Mouse (Mus musculus) thymus, postnatal 25 days (tissue): Measurements from ENCODE around the gene Sema3f.

Source experiments
- DNase-seq: peaks from one replicate; pipeline ENCODE4 v3.0.0; 2022

The Sema3f gene

DNA sequence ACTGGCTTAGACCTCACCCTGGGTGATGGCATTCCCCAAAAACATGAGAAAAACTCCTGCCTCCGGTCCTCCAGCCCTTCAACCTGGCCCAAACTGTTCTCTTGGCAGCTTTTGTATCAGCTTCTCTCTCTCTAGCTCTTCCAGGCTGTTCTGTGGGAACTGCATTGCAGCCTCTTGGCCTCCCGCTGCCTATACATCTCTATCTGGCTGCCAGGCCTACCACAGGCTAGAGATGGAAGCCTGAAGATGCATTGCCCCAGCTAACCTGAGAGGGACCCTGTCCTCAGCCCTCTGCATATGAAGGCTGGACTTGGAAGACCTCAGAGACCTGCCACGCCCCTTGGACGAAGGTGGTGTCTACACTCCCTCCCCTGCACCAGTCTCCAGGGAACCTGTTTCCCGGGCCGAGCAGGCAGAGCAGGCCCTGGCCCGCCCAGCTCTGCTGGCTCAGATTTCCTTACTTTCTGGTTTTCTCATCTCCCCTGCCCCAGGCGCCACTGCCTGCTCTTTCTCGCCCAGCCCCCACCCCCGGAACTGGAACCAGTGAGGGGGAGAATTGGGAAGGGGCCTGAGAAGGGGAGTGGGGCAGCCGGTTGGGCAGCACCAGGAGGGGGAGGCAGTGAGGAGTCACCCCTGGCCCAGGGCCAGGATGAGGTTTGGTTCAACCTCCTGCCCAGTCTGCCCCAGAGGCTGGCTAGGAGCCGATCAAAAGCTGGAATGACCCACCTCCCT is 4.1 kb upstream of the Sema3f start:
- DNase-seq: no peak

DNA sequence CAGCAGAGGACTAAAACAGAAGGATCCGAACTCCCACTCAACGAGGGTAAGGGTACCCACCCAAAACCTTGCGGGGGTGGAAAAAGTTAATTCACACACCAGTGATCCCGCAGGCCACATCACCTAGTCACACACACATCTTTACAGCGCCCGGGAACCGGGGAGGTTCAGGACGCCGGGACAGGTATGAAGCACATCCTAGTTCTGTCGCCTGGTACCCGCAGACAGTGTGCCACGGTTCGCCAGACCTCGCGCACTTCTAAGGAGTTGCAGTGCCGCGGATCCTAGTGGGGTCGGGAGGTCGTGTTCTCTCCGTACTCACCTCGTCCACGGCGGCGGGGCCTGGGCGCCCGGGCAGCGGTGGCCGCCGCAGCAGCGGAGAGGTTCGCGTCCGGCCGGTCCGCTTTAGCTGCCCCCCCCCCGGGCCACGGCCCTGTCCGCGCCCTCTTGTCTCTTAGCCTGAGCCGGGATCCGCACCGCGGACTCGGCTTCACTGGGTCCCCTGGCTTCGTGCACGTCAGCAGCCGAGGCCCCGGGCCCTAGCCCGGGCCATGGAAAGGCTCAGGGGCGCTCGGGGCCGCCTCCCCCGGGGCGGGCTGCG is 1.1 kb downstream of the Sema3f start:
- peak; percentile 24 for DNase-seq

DNA sequence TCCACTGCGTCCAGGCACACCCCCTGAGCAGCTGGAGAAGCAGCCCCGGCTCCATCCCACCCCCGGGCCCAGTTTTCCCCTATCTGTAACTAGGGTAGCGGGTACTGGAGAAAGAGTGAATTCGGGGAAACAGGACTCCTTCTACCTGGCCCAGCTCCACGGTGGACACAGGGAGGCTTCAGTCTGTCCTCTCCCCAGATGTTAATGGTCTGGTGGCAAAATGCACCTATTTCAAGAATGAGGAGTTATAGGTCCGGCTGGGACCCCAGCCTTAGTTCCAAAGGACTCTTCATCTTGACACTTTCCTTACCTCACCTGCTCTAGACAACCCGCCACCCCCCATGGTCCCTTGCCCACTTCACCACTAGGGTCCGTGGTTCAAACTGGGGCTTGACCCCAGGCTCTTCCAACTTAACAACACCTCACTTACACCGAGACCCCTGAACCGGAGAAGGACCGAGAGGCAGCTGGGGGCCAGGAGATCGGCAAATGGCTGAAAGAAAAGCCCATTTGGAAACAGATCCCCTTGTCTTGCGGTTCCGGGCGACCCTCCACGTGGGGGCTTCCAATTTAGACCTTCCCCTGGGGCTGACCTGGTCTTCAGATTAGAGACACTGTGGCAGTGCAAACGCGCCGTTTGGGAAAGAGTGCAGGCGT is 1.7 kb downstream of the Sema3f start:
- DNase-seq: no peak

DNA sequence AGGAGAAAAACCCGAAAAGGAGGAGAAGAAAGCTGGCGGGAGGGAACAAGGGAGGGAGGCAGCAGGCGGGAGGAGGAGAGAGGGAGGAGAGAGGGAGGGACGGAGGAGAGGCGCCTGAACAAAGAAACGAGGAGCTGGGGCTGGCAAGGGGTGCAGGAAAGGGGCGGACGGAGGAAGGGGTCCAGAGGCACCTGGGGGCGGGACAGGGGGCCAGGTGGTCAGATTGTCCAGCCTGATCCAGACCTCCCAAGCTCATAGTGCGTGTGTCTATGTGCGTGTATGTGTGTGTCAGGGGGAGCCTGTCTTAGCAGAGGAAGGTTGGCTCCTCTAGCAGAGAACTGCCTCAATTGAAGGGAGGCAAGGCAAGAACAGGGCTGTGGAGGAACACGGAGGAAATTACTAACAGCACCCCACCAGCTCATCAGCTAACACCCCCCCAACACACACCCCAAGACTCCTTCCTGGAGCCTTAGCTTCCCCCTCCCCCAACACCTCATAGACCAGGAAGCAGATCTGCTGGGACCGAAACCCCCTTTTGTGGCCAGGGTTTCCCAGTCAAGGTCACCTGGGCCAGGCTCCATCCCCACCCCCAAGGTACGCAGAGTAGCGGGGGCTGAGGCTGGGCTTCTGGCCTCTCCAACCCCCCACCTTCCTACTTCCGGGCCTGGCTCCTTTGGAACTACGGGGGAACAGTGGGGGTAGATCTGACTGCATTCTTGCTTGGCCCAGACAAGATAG is 2.4 kb downstream of the Sema3f start:
- DNase-seq: no peak

DNA sequence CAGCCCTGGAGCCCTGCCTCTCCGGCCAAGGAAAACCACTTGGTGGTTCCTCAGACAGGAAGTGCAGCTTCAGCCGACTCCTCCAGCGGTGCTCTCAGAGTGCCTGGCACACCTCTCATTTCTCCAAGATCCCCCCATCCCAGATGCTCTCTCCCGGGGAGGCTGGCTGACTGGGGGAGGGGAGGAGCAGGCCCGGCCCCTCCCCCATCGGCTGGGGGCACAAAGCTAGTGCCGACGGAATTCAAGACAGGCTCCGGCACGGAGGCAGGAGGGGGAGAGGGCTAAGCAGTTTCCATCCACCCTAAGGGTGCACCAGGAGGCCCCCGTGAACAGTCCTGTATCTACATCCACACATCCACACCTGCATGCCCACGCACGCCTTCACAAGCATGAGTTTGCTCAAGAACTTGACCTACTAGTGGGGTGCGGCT is 3.5 kb downstream of the Sema3f start:
- no peak for DNase-seq

DNA sequence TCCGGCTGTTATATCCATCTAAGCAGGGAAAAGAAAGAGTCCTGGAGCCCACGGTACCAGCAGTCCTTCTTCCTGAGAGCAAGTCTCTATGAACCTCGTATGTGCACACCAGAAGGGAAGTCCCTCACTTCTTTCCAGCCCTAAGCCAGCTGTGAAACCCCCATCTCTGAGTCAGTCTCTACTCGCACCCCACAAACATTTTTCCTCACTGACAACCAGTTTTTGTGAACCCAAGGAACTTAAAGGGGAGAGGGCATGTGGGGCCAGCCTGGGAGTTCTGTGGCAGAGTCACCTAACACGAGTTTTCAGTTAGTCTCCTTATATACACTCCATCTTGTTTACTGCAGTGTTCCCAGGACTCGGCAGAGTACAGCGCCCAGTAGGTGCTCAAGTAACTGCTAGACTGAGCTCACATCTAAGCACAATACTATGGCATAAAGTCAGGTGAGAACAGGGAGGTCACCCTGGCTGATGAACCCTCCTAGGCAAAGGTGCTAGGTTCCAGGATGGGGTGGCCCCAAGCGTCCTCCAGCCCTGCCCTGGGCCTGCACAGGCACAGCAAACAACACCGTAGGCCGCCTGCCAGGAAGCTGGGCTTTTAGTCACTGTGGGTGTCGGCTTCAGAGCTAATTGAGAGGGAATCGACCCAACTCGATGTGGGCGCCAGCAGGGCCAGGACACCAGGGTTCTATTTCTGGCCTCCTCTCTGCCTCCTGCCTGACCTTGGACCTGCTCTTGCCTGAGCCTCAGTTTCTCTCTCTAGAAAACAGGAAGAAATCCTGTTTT is 6.7 kb downstream of the Sema3f start:
- no peak for DNase-seq

DNA sequence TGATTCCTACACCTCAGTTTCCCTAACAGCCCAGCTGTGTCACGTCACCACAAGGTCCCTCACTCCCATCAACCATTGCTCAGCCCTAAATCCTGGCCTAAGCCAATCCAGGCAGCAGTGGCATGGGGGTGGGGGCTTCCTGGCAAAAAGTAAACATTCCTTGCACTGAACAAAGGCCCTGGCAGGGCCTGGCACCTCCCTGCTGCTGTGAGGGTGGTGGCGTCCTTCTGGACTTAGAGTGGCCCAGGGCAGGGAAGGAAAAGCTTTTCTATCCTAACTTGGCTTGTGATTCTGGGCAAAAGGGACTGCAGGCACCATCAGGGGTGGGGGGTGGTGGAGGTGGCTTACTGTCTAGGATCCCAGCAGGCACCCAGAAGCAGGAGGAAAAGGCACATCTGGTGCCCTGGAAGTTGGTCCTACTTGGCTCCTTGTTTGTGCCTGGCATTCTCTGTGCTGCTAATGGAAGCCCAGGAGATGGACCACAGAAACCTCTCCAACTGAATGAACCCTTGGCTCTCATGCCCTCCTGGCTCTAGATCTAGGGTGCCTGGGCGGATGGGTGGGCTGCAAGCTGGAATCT is 7.6 kb downstream of the Sema3f start:
- DNase-seq: no peak

DNA sequence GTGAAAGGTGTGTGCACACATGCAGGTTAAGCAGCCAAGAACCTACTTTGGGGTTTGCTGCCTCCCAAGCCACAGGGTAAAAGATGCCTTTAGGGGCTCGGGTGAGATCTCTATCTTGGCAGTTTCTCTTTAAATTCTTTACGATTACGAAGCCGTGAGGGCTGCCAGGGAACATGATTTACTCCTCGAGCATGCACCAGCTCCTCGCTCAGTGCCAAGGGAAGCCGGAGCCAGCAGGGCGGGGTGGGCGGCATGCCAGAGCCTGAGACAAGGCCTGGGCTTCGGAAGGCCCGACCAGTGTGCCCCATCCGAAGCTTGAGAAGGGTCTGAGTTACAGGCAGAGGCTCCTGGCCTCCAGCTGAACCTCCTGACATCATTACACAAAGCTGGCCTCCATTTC is 8.7 kb downstream of the Sema3f start:
- no peak for DNase-seq

DNA sequence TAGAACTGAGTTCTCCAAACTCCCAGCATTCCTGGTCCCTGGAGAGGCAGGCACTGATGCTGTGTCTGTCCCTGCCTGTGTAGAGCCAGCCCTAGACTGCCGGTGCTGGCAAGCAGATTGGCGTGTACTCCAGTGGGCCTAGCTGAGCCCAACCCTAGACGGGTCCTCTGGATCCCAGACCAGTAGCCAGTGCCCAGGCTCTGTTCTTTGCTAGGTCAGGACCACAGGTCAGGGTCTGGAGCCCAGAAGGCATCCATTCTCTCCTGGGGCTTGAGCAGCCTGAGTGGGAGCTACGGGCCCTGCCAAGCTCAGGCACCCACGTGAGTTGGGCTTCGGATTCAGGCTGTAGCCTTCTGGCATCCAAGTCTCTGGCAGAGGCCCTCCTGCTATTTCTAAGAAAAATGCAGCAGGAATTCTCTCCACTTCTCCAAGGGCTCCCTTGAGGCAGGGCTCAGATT is 10.1 kb downstream of the Sema3f start:
- no peak for DNase-seq

DNA sequence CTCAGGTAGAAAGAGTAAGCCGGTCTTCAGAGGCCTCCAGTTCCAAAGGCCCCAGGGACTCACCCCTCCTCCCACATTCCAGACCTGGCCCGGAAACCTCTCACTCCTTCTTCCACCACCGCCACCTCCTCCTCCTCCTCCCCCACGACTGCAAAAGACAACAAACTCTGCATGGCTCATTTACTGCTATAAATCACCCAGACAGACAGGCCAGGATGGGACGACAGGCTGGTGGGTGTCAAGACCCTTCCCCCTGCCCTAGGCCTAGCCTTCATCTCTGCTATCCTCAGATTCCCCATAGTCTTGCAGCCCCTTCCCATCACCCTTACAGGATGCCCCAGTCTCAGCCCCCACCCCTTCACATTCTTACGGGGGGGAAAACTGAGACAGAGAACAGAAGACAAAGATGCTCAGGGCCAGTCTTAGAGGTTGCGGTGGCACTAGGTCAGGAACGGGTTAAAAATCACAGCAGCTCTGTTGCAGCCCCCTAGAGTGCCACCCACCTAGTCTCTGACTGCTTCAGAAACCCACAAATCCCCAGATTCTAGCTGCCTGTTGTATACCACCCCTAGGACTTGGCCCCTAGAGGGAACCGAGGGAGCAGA is 10.8 kb downstream of the Sema3f start:
- no peak for DNase-seq

DNA sequence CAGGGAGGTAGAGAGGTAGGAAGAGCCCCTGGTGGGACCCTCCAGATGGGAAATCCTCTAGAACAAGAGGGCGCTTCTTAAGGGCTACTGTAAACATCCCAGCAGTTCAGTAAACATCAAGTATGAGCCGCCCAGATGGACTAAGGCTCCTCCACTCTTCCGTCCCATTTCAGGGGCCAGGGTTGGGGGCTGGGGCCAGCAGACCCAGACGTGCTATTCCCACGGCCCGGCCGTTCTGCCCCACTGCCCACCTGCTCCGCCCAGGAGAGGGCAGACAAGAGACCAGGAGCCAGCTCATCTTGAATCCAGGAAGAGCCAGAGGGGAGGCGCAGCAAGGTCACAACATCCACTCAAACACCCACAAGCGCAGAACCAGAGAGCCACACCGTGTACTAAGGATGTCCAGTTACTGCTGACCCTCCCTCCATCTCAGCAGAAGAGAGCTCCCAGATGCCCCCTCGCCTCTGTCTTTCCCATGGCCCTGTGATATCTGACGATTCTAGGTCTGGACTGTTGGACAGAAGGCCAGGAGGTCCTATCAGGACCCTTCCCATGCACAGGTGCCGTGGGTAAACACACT is 11.6 kb downstream of the Sema3f start:
- DNase-seq: no peak

DNA sequence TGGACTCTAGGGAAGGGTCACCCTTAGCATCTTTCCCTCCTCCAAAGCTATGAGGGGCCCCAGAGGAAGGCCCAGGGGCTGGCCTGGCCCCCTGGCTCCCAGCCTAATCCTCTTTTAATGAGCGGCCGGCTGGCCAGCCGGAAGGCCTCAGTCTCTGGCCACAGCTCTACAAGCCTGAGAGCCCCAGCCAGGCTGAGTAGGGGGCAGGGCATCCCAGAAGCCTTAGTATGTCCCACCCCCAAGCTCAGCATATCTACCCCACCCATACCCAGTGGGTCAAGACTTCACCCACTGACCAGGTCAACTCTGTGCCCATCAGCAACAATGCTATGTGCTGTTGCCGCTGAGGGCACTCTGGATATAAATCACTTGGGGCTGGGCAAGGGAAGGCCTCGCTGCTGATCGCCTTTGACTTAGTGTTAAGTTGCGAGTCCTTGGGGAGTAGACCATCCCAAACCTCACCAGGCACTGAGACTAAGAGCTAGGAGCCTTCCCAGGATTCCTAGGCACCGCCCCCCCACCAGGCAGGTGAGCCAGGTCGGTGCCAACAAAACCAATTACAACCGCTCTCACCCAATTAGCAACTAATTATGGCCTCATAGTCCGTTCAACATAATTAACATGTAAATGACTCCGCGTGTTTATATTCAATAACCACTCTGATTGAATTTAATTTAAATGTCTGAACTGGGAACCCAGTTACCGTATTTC is 12.3 kb downstream of the Sema3f start:
- DNase-seq: no peak

DNA sequence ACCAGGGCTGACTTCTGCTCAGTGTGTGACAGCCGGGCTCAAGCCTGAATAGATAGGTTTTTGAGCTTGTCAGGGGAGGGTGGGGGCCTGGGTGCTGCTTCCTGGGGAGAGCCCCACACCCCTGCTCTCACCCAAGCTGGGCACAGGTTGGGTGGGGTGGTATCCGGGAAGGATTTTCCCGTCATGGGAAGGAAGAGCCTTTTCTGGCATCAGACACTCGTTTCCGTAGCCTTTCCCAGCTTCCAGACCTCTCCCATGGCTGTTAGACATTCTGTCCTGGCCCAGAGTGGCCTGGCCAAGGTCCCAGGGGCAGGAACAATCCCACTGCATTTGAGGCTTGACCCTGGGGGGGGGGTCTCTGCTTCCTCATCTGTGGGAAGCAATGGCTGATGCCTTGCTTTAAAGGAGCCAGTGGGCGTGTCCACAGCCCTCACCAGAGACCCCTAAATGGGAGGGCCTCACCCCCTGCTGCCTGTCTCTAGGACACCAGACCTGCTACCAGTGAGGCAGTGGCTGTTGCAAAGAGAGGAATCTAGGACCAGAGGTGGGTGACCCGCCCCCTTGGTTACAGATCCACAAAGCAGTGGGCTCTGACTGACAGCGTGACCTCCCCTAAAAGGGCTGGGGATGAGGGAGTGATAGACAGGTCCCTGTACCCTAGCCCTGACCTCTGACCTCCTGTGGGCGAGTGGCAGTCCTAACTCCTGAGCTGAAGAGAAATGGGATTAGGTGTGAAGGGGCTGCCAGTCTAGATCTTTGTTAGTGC is 13.2 kb downstream of the Sema3f start:
- DNase-seq: no peak

DNA sequence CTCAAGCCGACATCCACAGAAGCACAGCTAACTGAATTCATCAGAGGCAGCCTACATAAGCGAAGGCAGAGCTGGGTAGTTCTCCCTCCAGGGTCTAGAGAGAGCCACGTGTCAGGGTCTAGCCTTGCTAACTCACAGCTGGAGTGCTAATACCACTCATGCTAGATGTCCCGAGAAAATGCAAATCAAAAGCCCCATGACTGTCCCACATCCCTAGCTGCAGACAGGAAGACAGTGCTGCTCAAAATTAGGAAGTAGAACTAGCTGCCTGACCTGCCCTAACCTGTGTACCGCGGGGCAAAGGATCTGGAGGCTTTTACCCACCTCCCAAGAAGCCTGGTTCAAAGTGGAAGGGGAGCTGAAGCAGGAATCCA is 14.2 kb downstream of the Sema3f start:
- no peak for DNase-seq

DNA sequence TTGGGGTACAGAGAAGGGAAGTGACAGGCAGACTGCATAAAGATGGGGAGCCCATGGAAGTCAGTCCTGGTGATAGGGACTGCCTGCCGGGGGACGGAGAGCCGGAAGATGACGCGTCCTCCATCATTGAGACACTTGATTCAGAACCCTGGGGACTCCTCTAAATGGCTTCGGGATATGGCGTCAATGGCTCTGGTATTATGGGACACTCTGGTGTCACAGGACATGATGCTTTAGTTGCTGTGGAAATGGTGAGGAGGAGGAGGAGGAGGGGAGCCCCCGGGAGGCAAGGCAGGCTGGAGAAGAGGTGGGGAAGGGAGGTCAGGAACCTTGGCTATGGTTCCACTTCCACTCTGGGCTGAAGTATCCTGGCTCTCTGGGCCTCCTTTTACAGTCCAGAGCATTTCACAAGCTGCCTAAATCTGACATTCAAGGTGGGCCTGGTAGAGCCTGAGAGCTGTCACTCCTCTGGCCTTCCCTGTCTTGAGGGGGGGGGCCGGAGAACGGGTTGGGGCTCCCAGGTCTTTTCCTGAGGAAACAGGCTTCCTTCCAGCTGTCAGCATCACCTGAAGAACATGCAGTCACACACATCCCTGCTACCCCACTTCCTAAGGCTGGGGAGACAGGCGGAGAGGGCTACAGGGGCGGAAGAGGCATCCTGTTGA is 14.7 kb downstream of the Sema3f start:
- no peak for DNase-seq

DNA sequence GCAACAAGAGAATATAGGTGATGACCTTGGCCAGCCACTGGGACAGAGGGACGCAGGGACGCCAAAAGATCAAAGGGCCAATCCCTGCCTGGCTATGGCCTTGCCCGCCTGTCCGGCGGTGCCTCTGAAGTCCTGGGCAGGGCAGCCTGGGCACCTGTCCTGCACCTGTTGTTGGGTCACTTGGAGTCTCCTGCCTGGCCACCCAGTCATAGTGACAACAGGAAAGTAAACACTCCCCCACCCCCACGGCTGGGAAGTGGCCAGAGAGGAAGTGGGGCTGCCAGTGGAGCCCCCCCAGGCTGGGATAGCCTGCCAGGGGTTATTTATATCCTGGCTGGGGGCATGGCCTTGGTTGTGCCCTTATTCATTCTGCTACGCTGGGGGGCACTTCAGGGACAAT is 15.6 kb downstream of the Sema3f start:
- DNase-seq: no peak

DNA sequence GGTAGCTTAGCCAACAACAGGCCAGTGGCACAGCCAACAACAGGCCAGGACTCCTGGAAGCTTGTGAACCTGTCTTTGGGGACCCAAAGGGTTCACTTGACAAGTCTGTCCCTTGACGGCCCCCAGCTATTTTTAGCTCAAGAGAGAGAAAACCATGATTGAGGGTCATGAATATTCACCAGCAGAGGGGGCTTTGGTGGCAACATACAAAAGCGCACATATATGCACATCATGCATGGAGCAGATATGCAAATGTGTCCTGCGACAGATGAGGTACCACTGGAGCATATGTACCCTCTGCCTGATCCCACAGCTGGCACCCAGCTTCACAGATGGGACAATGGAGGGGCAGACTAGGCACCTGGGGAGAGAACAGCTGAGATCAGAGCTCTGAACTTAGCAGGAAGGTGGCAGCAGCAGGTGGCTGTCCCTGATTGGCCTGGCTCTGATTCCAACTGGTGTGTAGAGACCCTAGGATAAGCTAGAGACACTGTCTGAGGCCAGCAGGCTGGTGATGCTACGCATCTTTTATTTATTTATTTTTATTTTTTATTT is 16.8 kb downstream of the Sema3f start:
- DNase-seq: no peak

DNA sequence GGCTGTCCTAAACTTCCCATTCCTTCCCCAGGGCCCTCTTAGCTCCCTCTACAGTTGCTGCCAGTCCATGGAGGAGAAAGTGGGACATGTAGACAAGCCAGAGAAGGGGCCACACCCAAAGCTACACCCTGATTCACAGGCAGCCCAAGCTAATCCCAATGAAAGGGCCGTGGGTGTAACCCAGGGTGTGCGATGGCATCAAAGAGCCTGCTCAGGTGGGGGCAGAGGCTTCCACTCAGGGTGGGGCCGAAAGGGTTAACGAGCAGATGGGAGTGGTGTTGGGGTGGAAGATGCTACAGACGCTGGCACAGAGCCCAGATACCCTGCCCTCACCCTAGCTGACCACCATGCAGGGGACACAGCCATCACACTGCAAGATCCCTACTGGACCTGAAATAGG is 17.5 kb downstream of the Sema3f start:
- DNase-seq: no peak

DNA sequence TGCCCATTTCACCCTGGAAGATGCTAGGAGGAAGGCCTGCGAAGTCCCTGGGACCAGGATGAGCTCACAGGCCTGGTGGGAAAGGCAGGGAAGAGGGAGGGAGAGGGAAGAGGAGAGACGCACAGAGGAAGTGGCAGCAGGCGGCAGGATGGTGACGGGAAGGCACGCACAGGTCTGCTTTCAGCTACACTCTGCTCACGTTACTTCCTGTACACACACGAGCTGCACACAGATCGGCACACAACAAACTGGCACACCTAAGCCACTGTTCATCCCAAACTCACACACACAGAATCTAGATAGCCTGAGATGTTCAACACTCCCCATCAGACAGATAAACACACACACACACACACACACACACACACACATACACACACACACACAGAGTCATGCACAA is 19.9 kb downstream of the Sema3f start:
- peak; percentile 26 for DNase-seq
